Mouse (Mus musculus) lung, postnatal 0 days (tissue): ENCODE measurements at regions not wholly inside any gene's neighbourhood (a gene's known extent, or its start where the extent isn't known, plus 50 kb on each side); places are given as distances from the start of the nearest gene placed in this dataset.

Source experiments
- ATAC-seq: fragments of 200-750 bp; cut with Nextera tagmentation; 2 replicates; pipeline ENCODE4 v1.8.0; 2017; ENCODE audit warnings: moderate library complexity
- DNase-seq: peaks from one replicate; pipeline ENCODE4 v3.0.0-alpha.2; 2016; ENCODE audit warnings: low spot score
- H3K27ac ChIP-seq: fragments of 300-500 bp; sonication (generic); 2 replicates; pipeline ENCODE4 v1.5.1; 2014; ENCODE audit warnings: antibody characterized with exemption, mild to moderate bottlenecking, low read length, mixed read lengths
- H3K27me3 ChIP-seq: fragments of 300-500 bp; sonication (generic); replicated peaks from 2 replicates; pipeline ENCODE4 v1.6.1; 2014; ENCODE audit warnings: low read length, mixed read lengths; ENCODE audit not compliant: insufficient read depth
- H3K36me3 ChIP-seq: fragments of 300-500 bp; sonication (generic); 2 replicates; pipeline ENCODE4 v1.6.1; 2014; ENCODE audit warnings: low read length, mixed read lengths; ENCODE audit not compliant: insufficient read depth
- H3K4me1 ChIP-seq: fragments of 300-500 bp; sonication (generic); 2 replicates; pipeline ENCODE4 v1.6.1; 2014; ENCODE audit warnings: antibody characterized with exemption, low read depth, low read length, mixed read lengths; ENCODE audit not compliant: insufficient read depth
- H3K4me2 ChIP-seq: fragments of 300-500 bp; sonication (generic); replicated peaks from 2 replicates; pipeline ENCODE4 v1.6.1; 2014; ENCODE audit warnings: low read depth, mild to moderate bottlenecking, low read length, moderate library complexity, mixed read lengths
- H3K4me3 ChIP-seq: fragments of 300-500 bp; sonication (generic); 2 replicates; pipeline ENCODE4 v1.5.1; 2014; ENCODE audit warnings: low read depth, low read length
- H3K9ac ChIP-seq: fragments of 300-500 bp; sonication (generic); replicated peaks from 2 replicates; pipeline ENCODE4 v1.6.1; 2014; ENCODE audit warnings: low read depth, mild to moderate bottlenecking
- H3K9me3 ChIP-seq: fragments of 300-500 bp; sonication (generic); 2 replicates; pipeline ENCODE4 v1.6.1; 2016; ENCODE audit warnings: low read length, mixed read lengths
- CTCF ChIP-seq: IDR thresholded peaks from 2 replicates; pipeline ENCODE4 v1.5.1; 2016; ENCODE audit warnings: antibody characterized with exemption, mild to moderate bottlenecking
- EP300 ChIP-seq: IDR thresholded peaks from 2 replicates; pipeline ENCODE4 v1.6.1; 2016; ENCODE audit warnings: antibody characterized with exemption, mild to moderate bottlenecking, control low read depth
- WGBS: fragments of 180-500 bp; shearing (Covaris S2); extraction: QIAGEN DNeasy Blood & Tissue Kit; methylation state at CpG from one replicate; pipeline ENCODE4 v1.1.7; 2014; 5-methylcytosine and 5-hydroxymethylcytosine counted together

DNA sequence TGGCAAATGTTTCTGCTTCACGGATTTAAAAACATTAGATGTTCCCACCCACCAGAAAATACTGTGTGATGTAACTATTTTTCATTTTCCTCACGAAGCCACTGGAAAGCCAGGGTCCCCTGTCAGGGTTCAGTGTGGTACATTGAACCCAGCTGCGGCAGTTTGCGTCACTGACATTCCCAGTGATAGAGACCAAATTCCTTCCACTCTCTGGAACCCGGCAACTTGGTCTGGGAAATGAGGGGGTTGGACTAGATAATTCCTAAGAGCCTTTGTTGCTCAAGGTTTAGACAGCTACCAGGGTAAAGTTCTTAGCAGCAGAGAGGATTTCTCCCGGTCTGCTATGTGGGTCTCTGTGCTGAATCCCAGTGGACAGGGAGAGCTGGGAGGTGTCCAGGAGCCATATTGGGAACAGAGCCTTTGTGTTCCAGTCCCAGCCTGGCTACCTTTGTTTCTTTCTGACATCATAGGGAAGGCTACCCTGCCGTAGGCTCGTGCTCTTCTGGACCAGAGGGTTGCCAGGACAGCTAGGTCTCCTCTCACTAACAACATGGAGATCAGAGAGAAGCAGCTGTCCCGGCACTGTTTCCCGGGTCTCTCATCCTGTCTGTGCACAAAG is 164.5 kb downstream of the Sec61b start:
- Histone ChIP-seq H3K4me3 (no peak overlapping the region), H3K27me3 (no peaks in the 10 kb centered on the region), H3K4me2 (no peak overlapping the region), H3K4me1 (no peaks in the 10 kb centered on the region), H3K9ac (no peak overlapping the region), H3K36me3 (no peaks in the 10 kb centered on the region), H3K27ac (no peak overlapping the region), H3K9me3 (no peaks in the 10 kb centered on the region)
- ATAC-seq (peak; percentile 60), DNase-seq (peak; percentile 64)
- whole genome bisulfite sequencing = 69% methylated on average over 10 of the region's 10 CpGs
- TF ChIP-seq CTCF (no peak), EP300 (no peak)

DNA sequence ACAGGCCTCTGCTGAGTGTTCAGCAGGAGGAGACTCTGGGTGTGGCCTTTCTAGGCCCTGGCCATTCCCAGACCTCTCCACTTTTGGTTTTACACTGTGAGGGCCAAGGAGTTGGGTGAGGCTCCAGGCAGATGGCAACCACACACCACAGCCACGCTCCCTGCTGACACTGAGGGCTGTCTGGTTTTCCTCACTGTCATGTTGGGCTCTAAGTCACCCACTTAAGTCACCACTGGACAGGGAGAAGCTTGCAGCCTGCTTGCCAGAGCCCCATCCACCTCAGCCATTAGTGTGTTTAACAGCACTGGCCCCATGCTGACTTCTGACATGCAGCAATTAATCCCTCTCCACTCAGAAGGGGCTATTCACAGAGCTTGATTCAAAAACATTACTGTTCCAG is 170.6 kb downstream of the Sec61b start:
- Histone ChIP-seq H3K36me3 (no peaks in the 10 kb centered on the region), H3K9me3 (no peaks in the 10 kb centered on the region), H3K27me3 (no peaks in the 10 kb centered on the region), H3K9ac (no peak overlapping the region), H3K4me1 (no peaks in the 10 kb centered on the region), H3K4me2 (no peak overlapping the region), H3K27ac (no peak overlapping the region), H3K4me3 (no peak overlapping the region)
- DNase-seq = no peak
- no peak for ATAC-seq
- no peak for TF ChIP-seq EP300
- WGBS = 47% methylated on average over 1 of the region's 1 CpGs

DNA sequence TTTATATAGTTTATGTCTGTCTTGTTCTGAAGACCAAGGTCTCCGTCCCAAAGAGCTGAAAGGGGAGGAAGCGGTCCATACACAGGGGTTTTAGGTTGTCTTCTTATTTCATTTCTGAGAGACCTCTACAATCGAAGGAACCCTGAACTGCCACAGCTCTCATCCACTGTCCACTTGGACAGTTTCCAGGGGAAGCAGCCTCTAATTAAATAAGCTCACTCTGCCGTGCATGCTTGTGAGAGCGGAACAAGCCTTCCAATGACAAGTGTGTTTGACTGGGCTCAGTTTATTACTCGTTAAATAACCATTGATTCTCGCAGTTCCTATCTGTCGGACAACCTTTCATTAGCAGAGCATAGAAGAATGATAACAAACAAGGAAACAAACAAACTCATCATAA is 174.2 kb downstream of the Sec61b start:
- no peak overlapping the region for H3K4me3 ChIP-seq
- ATAC-seq = no peak
- H3K4me2 ChIP-seq = no peak overlapping the region
- DNase-seq = no peak
- H3K27ac ChIP-seq = no peak overlapping the region
- TF ChIP-seq EP300 = no peak
- H3K9ac ChIP-seq = no peak overlapping the region
- no peaks in the 10 kb centered on the region for H3K27me3 ChIP-seq
- no peaks in the 10 kb centered on the region for H3K9me3 ChIP-seq
- H3K36me3 ChIP-seq = no peaks in the 10 kb centered on the region
- no peaks in the 10 kb centered on the region for H3K4me1 ChIP-seq
- WGBS = 57% methylated on average over 8 of the region's 8 CpGs

DNA sequence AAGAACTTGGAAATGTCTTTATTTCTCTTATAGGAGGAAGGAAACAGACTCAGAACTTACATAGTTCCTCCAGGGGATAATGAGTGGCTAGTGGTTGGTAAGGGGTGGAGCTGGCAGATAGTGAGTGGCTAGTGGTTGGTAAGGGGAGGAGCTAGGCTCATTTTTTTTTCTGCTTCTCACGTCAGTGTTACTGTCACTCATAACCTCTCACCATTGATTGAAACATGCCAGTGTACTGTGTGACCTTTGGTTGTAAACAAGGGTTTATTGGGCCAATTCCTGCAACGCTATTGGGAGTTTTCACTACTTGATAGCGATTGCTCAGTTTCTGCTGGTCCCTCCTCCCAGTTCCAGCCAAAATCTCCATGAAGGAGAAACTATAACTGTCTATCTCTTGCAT is 175.5 kb downstream of the Sec61b start:
- H3K9ac ChIP-seq = no peak overlapping the region
- no peaks in the 10 kb centered on the region for H3K4me1 ChIP-seq
- no peak overlapping the region for H3K4me3 ChIP-seq
- no peaks in the 10 kb centered on the region for H3K27me3 ChIP-seq
- DNase-seq = no peak
- no peak for ATAC-seq
- no peak for TF ChIP-seq EP300
- no peak for TF ChIP-seq CTCF
- H3K4me2 ChIP-seq = no peak overlapping the region
- H3K9me3 ChIP-seq = no peaks in the 10 kb centered on the region
- no peak overlapping the region for H3K27ac ChIP-seq
- H3K36me3 ChIP-seq = no peaks in the 10 kb centered on the region
- 71% methylated on average over 3 of the region's 3 CpGs for WGBS

DNA sequence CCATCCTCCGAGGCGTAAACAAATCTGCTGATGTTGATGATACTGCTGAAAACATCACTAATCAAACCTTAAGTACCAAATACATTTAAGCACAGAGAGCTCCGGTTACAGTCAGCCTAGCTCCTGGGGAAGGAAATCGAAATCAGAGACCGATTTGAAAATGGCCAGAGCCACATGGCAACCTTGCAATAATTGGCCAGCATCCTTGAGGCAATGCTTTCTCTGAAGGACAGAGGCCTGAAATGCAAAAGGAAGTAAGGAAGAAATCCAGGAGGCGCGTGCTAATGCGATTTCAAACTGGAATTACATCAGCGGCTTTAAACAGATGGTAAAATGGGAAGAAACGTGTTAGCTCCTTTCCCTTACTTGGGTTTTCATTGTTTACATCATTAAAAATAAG is 177.1 kb downstream of the Sec61b start:
- TF ChIP-seq EP300 (no peak), CTCF (no peak)
- H3K27me3 ChIP-seq = no peaks in the 10 kb centered on the region
- DNase-seq = no peak

DNA sequence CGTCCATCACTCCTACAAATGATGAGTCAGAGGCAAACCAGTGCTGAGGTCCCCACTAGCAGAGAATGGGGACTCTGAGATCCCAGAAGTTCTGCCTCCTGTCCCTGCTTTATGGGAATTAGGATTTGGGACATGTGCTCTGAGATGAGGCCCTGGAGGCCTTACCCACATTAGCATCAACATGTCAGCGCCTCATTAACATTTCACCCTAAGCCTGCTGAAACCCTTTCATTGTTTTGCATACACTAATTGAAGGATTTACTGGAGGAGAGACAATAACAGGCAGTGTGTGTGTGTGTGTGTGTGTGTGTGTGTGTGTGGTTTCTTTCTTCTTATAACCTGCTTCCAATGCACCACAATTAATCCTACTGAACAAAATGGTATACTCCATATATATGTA is 178.7 kb downstream of the Sec61b start:
- H3K9ac ChIP-seq = no peak overlapping the region
- H3K4me3 ChIP-seq = no peak overlapping the region
- 81% methylated on average over 2 of the region's 2 CpGs for WGBS
- H3K36me3 ChIP-seq = no peaks in the 10 kb centered on the region
- DNase-seq (no peak), ATAC-seq (no peak)
- no peaks in the 10 kb centered on the region for H3K4me1 ChIP-seq
- no peaks in the 10 kb centered on the region for H3K9me3 ChIP-seq
- H3K27me3 ChIP-seq = no peaks in the 10 kb centered on the region
- H3K27ac ChIP-seq = no peak overlapping the region
- H3K4me2 ChIP-seq = no peak overlapping the region
- TF ChIP-seq CTCF (no peak), EP300 (no peak)

More for the DNA sequence above, 177.1 kb downstream of the Sec61b start:
- Histone ChIP-seq H3K27ac (no peak overlapping the region), H3K9me3 (no peaks in the 10 kb centered on the region), H3K4me3 (no peak overlapping the region), H3K4me2 (no peak overlapping the region), H3K4me1 (no peaks in the 10 kb centered on the region), H3K36me3 (no peaks in the 10 kb centered on the region), H3K9ac (no peak overlapping the region)
- no peak for ATAC-seq
- 71% methylated on average over 10 of the region's 10 CpGs for WGBS

GRCm38 (mm10) chr4:47669519-47669918 is 195.1 kb downstream of the Sec61b start:
- no peak for ATAC-seq
- no peaks in the 10 kb centered on the region for H3K9me3 ChIP-seq
- TF ChIP-seq CTCF (no peak), EP300 (no peak)
- DNase-seq = no peak
- H3K27ac ChIP-seq = no peak overlapping the region
- H3K4me1 ChIP-seq = no peaks in the 10 kb centered on the region
- no peak overlapping the region for H3K4me2 ChIP-seq
- H3K4me3 ChIP-seq = no peak overlapping the region
- 46% methylated on average over 5 of the region's 5 CpGs for WGBS
- no peak overlapping the region for H3K9ac ChIP-seq
- H3K36me3 ChIP-seq = no peaks in the 10 kb centered on the region
- no peaks in the 10 kb centered on the region for H3K27me3 ChIP-seq
